Mouse (Mus musculus) heart, postnatal 25 days (tissue): ENCODE results near the gene Defb39. TPM values are rescaled to one million over a fixed set of nuclear protein-coding genes. Genes with fewer than 3 reads are reported as not detected.

ENCODE experiments used
- DNase-seq: peaks from one replicate; pipeline ENCODE4 v3.0.0; 2022; ENCODE audit warnings: low spot score
- intact Hi-C: fragments of 180-260 bp; cut with DNase I; formaldehyde crosslinking; loops from one replicate; pipeline ENCODE4 v1.15.1; 2025
- total RNA-seq, 2 experiments: library from RNA; stranded (reverse); gene quantifications; 2 replicates each; pipeline ENCODE4 v1.2.3; 2021

Defb39 gene
- total RNA-seq = not detected

DNA sequence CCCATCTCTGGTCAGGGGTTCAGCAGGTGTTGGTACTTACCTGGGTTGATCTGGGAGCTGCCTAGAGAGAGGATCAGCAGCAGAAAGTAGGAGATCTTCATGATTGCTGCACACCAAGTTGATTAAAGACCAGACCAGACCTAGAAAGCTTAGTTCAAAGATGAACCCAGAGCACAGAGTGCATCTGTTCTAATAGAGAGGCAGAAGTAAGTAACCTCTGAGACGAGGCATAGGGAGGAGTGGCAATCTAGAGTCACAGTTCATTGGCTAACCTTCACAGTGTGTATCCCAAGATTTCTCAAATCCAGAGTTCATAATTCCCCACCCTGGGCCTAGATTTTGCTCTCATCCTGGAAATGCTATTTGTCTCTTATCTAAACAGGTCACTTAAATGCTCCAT, at the start of gene Defb39:
Gene Defb39, minus strand, starts transcription at position 101 of the 400 bp plus-strand sequence.
- intact Hi-C loops = no loop called here
- DNase-seq = no peak

DNA sequence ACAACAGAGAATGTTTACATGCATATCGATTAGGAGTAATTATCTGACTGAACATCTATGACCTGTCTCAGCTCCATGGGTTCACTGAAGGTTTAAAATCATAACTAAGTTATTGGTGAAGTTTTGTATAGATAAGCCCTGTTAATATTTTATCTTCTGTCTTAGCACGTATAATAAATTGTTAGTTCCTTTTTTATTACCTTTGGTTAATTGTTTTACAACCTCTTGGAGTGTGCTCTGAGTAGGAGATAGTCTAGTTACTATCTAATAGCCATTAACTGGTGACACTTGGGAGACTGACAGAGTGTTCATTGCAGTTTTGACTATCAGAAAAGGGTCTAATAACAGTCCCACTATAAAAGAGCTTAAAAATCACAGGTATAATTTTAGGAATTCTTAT, 1.4 kb upstream of the Defb39 start:
- DNase-seq = no peak
- intact Hi-C loops = no loop called here

DNA sequence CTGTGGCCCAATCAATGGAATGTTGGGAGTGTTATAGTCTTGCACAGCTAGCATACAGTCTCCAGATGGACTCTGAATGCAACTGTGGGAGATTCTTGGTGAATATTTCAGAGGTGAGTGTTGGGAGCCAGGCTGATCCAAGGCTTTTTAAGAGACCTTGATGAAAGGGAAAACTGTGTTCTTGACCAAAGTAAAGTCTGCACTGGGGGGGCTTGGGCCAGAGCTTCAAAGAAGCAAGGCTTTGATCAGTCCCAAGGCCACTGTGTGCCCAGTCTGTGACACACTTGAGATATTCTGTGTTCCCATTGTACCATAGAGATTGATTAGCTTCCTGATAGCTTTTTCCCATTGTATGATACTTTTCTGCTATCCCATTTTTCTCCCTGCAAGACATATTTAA, 1.7 kb downstream of the Defb39 start:
- intact Hi-C loops = no loop called here
- no peak for DNase-seq

DNA sequence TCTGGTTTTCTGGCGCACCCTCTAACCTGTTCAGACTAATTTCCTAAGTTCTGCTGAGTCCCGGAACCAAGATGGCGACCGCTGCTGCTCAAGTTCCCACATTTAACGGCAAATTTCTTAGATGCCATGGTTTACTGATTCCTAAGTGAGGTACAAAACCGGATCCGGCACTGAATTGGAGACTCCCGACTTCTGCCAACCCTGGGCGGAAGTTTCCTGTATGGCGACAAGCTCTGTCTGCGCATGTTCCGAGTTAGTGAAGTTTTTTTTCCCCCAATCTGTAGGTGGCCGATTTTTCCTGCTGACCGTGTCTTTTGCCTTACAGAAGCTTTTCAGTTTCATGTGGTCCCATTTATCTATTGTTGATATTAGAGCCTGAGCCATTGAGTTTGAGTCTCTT, 19.4 kb downstream of the Defb39 start:
- DNase-seq = no peak
- intact Hi-C loops = no loop called here

DNA sequence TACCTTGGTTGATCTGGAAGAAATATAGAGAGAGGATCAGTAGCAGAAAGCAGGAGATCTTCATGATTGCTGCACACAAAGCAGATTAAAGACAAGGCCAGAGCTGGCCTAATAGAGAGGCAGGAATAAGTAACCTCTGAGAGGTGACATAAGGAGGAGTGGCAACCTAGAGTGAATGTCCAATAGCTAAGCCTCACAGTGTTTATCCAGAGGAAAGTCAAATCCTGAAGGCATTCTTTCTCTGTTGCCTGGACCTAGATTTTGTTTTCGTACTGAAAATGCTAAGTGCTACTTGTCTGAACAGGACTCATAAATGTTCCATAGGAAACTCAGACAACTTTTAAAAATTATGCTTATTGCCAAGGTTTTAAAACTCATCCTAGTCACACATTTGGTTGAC, 38.1 kb downstream of the Defb39 start, which contains the start of gene Defb38:
Gene Defb38, minus strand, starts transcription at position 101 of the 400 bp plus-strand sequence.
- intact Hi-C loops = no loop called here
- DNase-seq = no peak

Other genes with a start within 250 kb of the Defb39 start
- gene Defb40, start 86.6 kb downstream of the Defb39 start, total RNA-seq = not detected
- gene Defb37, start 73.8 kb downstream of the Defb39 start, total RNA-seq = not detected
- gene Defb38, start 38.2 kb downstream of the Defb39 start, total RNA-seq = not detected
- not detected for gene Defb12, start 50.0 kb upstream of the Defb39 start, total RNA-seq
- not detected for gene Defb34, start 58.9 kb upstream of the Defb39 start, total RNA-seq
- gene Gm45826, start 76.0 kb upstream of the Defb39 start, total RNA-seq = not detected
- gene Defb14, start 129.5 kb upstream of the Defb39 start, total RNA-seq = not detected
- gene Defb4, start 133.9 kb upstream of the Defb39 start, total RNA-seq = not detected
- not detected for gene Defb6, start 160.7 kb upstream of the Defb39 start, total RNA-seq
- not detected for gene Defb46, start 175.1 kb upstream of the Defb39 start, total RNA-seq
- gene Defb5, start 182.8 kb upstream of the Defb39 start, total RNA-seq = not detected
- not detected for gene Defb3, start 228.6 kb upstream of the Defb39 start, total RNA-seq